Mouse (Mus musculus): ENCODE measurements at regions not wholly inside any gene's neighbourhood (a gene's known extent, or its start where the extent isn't known, plus 50 kb on each side); places are given as distances from the start of the nearest gene placed in this dataset.

DNA sequence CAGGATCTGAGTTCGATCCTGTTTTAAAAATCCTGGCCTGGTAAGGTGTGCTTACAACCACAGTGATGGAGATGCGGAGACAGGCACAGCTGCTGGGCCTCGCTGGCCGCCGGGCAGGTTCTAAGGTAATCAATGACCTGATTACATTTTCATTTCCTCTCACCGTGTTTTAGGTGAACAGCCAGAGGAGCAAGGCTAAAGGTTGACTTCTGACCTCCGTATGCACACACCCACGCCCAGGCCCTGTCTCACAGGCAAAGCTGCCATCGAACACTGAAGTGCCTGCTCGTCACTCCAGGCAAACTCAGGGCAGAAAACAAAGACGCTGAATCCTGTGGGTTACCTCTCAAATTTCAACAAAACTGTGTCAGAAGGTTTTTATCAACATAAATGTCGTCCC lies 179.1 kb upstream of the Adgrl2 start:
- DNase-seq: no peak

DNA sequence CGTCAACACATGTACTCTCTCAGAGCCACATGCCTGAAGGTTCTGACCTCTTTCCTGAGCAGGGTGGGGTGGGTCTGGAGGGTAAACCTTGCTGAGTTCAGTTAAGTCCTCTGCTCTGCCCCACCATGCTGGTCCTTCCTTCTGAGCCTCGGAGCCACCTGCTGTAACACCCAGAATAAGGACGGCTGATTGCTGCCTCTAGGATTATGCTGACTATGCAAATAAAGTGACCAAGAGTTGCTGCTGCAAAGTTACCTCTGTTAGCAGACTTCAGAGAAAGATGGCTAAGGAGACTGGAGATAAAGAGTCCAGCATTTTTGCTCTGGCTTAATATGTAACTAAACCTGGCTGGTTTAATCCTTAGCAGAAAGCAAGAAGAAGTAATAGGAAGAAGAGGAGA lies 177.6 kb upstream of the Adgrl2 start:
- no peak for DNase-seq

DNA sequence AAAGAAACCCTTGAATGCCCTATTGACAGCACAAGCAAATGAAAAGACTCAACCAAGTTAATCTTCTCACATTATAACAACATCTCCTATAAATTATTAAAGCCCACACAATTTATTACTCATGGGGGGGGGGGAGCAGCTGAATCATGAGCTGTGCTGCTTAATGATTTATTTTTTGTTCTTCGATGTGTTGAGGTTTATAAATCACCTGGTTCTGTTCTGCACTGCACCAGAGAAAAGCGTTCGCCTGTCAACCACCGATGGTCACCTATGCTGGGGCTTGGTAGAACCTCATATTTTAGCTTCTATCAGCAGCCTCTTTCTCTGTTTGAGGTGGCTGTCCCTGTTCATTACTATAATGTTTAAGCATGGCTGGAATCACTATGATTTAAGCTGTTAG lies 174.4 kb upstream of the Adgrl2 start:
- DNase-seq: no peak

DNA sequence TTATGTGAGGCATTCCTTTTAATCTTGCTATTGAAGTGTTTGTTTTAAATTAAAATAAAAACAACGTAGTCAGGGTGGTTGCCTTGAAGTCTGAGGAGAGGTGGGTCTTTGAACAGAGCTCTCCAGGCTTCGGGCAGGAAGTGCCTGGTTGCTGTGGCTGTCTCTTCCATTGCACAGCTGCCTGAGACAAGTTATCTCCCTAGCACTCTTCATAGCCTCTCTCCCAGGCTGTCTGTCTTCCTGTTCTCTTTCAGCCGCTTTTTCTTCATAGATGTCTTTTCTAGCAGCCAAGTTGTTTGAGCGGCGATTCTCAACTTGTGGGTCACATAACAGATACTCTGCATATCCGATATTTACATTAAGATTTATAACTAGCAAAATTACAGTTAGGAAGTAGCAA lies 173.2 kb upstream of the Adgrl2 start:
- DNase-seq: no peak

DNA sequence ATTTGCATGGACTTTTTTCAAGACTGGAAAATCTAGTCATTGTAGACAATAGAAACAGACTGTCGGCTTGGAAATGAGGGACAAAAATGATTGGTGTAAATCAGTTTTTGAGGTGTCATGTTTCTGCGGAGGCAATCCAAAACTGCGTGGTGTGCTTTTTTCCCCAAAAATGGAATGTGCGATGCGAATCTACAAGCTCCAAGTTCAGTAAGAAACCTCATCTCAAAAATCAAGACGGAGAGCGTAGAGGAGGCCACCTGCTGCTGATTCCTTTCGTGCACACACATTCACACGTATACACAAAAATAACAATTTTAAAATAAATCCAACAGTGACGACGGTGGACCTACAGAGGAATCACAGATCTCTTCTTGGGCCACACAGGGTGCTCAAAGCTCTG lies 170.5 kb upstream of the Adgrl2 start:
- no peak for DNase-seq

DNA sequence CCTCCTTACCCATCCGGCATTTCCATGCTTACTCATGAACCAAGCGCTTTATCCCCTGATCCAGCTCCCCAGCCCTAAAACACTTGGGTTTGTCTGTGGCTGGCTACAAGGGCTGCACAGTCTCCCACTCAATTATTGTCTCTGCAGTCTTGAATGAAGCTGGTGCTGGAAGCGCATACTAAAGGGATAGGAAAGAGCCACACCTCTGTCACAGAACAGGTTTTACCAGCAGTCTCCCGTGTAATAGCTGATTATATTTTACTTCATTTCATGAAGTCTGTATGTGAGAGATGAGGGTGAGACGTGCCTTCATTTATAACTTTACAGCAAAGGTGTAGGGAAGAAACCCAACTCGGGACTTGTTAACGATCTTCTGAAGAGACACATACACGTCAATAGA lies 167.0 kb upstream of the Adgrl2 start:
- no peak for DNase-seq

DNA sequence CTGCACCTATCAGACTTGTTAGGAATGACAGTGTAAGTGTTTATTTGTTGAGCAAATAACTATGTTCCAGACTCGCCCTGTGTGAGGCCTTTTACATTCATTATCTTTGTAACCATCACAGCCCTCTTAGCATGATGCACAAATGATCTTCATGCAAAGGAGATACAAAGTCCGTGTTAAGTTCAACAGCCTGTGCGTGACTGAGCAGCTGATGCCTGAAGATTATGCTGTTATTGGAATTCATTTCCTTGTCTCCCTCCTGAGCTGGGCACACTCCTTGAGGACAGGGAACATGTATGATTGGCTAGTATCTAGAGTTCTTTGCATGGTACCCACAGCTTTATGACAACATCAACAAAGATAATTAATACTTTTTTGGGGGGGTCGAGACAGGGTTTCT lies 162.0 kb upstream of the Adgrl2 start:
- no peak for DNase-seq

DNA sequence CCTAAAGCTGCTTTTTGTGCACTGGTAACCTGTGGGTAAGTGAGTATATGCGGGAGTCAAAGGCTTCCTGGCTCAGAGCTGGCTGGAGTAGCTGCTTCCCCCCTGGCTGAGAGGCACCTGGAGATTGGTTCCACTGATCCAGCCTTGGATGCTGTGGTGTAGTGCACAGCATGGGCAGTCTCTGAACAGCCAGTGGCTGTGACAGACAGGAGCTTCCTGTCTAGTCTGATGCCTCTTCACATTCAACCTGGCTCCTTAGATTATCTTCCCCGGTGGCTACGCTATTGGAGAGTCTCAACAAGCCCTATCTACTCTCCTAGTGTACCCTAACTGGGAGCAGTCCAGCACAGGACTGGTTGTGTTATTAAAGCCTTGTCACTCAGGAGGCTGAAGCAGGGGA lies 160.4 kb upstream of the Adgrl2 start:
- no peak for DNase-seq

DNA sequence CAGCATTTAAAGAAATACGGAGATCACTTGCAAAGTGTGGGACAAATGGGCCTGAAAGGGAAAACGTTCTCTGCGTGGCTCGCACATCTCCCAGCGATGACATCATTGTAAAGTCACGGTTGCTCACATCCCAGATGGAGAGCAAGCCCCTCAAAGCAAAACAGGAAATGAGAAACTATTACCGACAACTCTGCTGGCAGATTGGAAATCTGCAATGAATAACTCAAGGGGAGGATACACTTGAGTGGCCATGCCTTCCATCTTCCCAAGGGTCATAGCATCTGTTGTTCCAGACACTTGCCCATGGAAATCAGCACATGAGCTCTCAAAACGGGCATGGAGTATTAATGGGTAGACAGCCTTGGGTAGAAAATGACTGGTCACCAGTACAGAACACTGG lies 158.3 kb upstream of the Adgrl2 start:
- no peak for DNase-seq

DNA sequence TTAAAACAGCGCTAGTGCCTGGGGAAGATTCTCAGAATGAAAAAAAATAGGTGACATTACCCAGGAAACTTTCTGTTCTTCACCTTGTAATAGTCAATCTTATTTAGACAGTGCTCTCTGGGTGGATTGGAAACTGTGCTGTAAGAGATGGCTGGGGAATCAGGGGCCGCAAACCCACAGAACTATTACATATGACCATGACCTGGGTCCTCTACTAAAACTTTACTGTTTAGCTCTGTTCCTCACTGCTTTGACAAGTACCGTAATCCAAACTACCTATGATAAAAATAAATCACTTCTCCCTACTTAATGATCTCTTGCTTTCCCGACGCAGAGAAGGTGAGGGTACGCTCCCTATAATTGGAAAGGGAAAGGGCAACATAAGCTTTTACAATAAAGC lies 157.6 kb upstream of the Adgrl2 start:
- no peak for DNase-seq

DNA sequence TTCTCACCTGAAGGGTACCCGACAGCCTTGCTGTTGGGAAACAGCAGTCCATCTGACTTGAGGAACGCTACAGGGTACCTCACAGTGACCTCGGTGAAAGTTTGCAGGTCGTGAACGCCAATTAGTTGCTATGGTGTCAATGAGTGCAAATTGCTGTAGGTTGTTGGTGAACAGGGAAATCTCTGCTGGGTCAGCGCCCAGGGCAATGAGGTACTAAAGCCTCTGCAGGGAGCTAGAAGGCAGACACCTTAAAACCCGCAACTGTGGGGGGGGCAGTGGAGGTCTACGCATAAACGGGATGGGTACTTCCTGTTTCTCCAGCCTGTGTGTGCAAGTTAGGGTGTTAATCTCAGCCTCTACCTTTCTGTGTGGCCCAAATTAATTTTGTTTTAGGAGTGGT lies 156.3 kb upstream of the Adgrl2 start:
- DNase-seq: no peak

DNA sequence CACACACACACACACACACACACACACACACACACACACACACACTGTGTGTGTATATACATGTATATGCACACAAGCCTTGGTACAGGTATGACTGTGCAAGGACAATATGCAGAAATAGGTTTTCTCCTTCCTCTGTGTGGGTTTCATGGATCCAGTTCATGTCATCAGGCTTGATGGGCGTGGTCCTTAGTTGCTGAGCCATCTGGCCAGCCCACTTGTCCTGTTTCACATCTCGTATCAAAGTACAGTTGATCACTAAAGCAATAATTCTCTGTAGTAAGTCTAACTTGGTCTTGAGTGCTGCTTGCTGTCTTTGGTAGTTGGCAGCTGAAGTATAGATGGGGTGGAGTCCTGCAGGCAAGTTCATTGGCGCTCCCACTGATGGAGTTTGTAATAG lies 150.1 kb upstream of the Adgrl2 start:
- DNase-seq: no peak

DNA sequence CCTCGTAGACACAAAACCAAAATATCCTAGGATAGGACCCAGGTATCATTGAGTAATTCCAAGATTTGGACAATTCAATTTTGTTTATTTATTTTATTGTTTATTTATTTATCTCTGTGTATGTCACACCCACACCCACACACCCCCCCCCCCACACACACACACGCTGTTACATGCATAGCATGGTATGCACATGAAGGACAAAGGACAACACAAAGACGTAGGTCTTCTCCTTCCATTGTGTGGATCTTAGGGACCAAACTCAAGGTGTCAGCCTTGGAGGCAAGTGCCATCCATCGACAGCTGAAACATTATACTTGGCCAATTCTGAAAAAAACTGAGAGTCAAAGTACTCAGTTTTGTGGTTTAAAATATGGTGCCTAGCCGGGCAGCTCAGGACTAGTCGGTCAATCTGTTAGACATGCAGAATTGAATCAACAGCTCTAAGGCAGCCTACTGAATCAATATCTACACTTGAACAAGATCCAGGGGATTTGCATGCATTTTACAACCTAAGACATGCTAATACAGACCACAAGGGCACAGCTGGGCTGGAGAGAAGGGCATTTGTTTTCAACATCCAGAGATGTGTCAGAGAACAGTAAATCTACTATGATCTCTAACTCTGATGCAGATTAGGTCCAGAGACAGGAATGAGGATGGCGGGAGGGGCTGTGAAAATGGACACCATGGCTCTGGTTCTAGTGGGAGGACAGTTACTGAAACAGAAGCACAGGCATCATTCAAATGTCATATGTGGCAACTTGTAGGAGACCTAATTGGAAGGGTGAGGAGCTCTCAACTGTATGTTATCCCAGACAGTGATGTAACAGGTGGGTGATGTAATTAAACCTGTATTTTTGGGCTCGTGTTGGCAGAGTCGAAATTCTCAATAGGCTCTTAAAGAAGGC lies 143.9 kb upstream of the Adgrl2 start:
- no peak for DNase-seq

DNA sequence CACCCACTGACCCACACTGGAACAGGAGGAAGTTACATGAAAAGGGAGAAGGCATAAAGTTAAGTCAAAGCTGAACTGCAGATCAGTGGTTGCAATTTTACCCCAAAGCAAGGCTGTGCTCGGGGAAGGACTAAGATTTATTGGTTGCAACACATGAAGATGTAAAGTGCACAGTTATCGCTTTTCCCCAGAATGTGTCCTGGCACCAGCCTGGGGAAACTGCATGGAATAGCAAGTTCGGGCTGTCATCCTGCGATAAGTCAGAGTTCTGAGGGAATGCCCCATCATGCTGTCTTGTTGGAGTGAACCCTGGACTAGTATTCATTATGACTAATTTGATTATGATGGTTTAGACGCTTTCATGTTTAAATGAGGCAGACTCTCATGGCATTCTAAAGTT lies 128.5 kb upstream of the Adgrl2 start:
- DNase-seq: no peak

DNA sequence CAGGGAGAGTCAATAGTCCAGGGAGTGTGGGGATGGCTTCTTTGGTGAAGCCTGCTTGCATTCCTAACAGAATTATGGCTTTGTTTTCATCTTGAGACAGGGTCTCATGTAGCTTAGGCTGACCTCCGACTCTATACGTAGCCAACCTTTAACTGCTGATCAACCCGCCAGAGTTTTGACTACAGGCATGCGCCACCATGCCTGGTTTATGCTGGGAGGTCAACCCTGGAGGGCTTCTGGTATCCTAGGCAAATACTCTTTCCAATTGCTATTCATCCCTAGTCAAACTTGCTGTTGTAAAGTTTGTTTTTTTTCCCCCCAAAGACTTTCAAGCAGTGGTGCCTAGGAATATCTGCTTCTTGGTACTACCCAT lies 127.3 kb upstream of the Adgrl2 start:
- DNase-seq: no peak

DNA sequence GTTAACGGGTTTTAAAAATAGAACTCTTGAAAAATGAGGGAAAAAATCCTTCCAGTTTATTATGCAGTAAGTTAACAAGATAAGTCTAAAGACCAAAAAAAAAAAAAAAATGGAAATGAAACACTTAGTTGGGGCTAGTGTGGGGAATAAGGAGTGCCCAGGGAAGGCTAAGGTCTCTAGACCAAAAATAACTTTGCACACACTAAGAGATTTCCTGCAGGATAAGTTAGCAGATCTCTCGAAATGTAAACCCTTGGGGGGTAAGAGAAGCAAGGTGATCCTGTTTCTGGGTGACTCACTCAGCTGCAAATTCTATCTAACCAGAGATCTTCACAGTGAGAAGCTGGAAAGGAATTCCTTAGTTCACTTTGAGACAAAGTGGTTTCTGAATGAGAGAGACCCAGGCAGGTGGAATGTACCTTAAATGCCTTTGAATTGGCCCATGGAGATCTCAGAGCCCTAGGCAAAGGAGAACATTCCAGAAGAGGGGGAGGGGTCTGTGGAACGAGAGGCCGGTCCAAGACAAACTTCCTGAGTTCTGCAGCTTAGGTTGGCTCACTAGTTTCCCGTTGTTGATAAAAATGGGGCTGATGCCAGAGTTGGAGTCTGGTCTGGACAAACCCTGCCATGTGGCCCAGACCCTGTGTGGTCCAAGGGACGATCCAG lies 126.8 kb upstream of the Adgrl2 start:
- DNase-seq: peak; percentile 9 to 39

DNA sequence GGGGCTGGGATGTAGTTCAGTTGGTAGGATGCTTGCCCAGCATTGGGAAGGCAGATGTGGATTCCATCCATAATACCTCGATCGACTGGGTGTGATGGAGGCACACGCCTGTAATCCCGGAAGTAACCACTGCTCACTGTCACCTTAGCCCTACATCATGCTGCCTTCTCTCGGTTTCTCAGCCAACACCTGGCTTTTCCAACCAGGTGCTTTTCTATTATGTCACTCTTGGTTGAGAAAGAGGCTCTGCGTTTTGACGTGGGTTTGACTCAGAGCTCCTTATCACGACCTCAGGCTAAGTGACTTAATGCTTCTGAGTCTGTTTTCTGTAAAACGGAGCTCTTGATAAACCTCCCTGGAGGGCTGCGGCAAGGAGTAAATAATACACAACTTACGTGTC lies 126.2 kb upstream of the Adgrl2 start:
- DNase-seq: no peak

DNA sequence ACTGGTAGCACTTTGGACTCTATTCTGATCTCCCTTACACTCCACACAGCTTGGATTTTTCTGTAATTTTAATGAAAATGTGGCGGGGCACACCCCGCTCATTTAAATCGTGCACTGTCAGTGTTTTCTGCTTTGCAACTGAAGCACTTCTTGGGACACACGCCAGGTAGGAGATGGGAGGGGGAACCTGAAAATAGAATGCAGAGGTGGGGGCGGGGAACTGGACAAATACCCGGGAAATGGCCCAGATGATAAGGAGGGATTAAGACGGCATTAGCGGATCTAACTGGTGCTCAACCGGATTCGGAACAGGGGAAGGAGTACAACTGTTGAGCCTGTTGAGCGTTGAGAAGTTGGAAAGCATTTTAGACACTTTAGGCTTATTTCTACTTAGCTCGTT lies 125.5 kb upstream of the Adgrl2 start:
- DNase-seq: no peak

DNA sequence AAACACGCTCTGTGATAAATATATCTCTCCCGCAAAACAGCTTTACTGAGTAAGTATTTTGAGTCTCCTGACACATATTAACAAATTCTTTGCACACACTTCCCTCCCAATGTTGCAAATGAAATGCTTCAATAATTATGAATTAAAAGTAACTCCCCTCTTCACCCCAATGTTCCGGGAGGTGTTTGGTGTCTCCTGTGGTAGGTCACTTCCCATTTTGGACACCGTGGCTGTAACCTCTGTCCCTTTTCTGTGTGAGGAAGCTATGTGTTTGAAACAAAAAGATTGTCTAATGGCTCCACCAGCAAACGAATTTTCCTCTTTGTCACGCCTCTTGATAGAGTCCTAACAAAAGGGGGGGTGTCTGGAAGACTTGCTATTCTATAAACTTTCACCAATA lies 122.5 kb upstream of the Adgrl2 start:
- DNase-seq: no peak

DNA sequence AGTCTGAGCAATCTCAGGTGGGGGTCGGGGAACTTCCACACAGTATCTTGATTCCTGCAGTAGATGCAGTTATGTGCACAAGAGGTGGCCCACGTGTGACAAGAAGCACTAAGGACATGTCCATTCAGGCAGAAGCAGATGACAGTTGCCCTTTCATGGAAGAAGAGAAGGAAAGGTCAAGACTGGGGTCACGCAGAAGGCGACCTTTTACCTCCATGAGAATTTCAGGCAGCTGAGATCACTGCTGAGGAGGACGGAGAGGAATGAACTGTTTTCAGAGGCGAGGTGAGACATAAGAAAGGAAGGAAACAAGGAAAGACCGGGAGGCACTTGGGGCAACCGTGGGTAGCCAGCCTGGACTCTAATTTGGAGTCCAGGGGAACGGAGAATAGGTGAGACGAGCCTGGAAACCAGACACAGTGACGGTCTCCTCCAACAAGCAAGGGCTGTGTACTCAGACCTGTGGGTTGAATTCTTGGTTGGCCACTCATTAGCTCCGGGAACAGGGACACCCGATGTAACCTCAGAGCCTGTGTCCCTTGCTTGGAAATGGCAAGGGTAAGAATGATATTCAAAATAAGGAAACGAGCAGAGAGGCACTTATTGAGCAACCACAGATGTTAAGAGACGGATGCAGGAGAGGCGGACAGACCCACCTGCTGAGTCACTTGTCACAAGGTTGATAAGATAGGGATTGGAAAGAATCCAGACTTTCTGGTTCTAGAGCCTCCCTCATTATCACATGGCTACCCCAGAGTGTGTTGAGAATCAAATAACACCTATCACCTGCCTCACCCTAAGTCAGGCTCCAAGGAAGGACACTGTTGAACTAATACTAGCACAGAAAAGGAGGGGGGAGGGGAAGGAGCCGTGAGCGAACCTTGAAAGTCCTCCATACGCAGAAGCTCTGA lies 121.4 kb upstream of the Adgrl2 start:
- DNase-seq: peak in 1 of 2 experiments; percentile 19

DNA sequence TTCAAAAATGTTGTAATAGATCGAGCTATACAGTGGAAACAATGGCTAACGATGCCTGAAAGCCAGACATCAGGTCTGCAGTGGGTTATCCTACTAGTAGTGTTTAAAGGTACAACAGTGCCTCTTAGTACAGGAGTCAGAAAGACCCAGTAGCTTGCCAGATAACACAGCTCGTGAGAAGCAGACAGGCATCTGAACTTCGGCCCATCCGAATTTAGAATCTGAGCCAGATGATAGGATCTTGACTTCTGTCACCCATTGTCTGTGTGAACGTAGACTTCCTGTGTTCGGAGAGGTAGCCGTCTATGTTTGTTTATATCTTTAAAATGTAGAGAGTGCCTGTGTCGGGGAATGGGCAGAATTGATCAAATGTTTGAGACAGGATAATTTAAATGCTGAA lies 120.5 kb upstream of the Adgrl2 start:
- DNase-seq: no peak

DNA sequence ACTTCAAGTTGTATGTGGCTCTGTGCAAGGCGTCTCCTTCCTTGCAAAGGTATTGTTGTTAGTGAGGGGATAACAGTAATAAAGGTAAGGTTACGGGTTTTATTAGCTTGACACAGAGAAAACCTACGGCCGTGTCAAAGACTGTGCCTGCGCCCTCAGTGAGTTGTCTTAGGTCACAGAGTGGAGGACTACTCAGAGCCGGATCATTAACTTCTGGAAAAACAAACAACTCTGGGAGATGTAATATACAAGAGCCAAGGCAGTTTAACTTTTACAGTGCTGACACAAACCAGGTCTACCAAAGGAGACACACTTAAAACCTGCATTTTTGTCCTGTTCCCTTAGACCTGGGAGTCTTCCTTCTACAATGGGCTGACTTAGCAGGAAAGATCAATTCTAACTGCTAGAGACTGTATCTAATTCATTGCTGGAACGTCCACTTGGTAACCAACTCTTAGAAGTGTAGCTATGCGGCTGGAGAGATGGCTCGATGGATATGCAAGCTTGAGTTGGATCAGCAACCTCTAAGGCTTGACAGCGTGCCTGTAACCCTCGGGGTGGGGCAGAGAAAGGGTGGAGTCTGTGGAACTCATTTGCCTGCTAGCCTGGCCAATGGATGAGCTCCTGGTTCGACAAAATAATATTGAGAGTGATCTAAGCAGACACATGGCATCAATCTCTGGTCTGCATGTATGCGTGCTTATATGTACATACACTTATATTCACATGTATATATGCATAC lies 115.5 kb upstream of the Adgrl2 start:
- DNase-seq: no peak
